8 mouse cellular contexts compared by ENCODE assay signal in genomic region chr1:133382008-133382407, GRCm38 (mm10). TPM values are rescaled to one million over a fixed set of nuclear protein-coding genes. Genes with fewer than 3 reads are reported as not detected.
DNase-seq lines count a peak whose midpoint lies in the region; ATAC-seq and TF ChIP-seq lines count a peak whose summit lies in the region.

No protein-coding gene starts in this region.

- no peaks in the 10 kb centered on the region for H3K36me3 ChIP-seq in ES-Bruce4 (ENCODE audit: control insufficient read depth, insufficient read depth, low read length, poor library complexity, severe bottlenecking)
- peaks cover 43% of the 10 kb centered on the region for H3K36me3 ChIP-seq in embryonic facial prominence, embryonic 10.5 days (replicated peaks)
- no peaks in the 10 kb centered on the region for H3K36me3 ChIP-seq in hindbrain, embryonic 16.5 days (ENCODE audit: control insufficient read depth, insufficient read depth, low read length)
- H3K36me3 ChIP-seq in lung, embryonic 14.5 days (ENCODE audit: insufficient read depth): peaks cover 18% of the 10 kb centered on the region; the same call in 1 of the 2 replicates

- TF ChIP-seq EP300 in ES-Bruce4 (IDR thresholded peaks at IDR 0.05; ENCODE audit: insufficient read depth, low read depth, low read length): no peak

- TF ChIP-seq POLR2A in ES-Bruce4 (IDR thresholded peaks at IDR 0.05; ENCODE audit: insufficient read depth, low read length): no peak

- ATAC-seq in frontal cortex, adult (ENCODE audit: low TSS enrichment): peak; percentile 56; the same call in 1 of the 2 replicates
- peak; percentile 41 for ATAC-seq in hindbrain, embryonic 16.5 days
- ATAC-seq in lung, embryonic 14.5 days (ENCODE audit: insufficient read depth): peak; percentile 26

- H3K4me1 ChIP-seq in ES-Bruce4 (ENCODE audit: control insufficient read depth, insufficient read depth, low read length): peaks cover 12% of the 10 kb centered on the region
- H3K4me1 ChIP-seq in embryonic facial prominence, embryonic 10.5 days: peaks cover 44% of the 10 kb centered on the region
- H3K4me1 ChIP-seq in hindbrain, embryonic 16.5 days (ENCODE audit: control insufficient read depth, insufficient read depth, low read depth, low read length): peaks cover 12% of the 10 kb centered on the region
- no peaks in the 10 kb centered on the region for H3K4me1 ChIP-seq in lung, embryonic 14.5 days (ENCODE audit: insufficient read depth)

- peak; percentile 97 for TF ChIP-seq CTCF in ES-Bruce4 (IDR thresholded peaks at IDR 0.05; ENCODE audit: low read depth, low read length)
- TF ChIP-seq CTCF in lung, embryonic 14.5 days (IDR thresholded peaks at IDR 0.05; ENCODE audit: low read depth): peak; percentile 99

- H3K27me3 ChIP-seq in ES-Bruce4 (ENCODE audit: control insufficient read depth, insufficient read depth, low read length, poor library complexity, severe bottlenecking): no peaks in the 10 kb centered on the region
- H3K27me3 ChIP-seq in embryonic facial prominence, embryonic 10.5 days (replicated peaks; ENCODE audit: low read depth, poor library complexity, severe bottlenecking): no peaks in the 10 kb centered on the region
- no peaks in the 10 kb centered on the region for H3K27me3 ChIP-seq in hindbrain, embryonic 16.5 days (replicated peaks; ENCODE audit: control insufficient read depth, insufficient read depth, low read length)
- H3K27me3 ChIP-seq in lung, embryonic 14.5 days (ENCODE audit: insufficient read depth, low read length): no peaks in the 10 kb centered on the region

- 9% methylated on average over 9 of the region's 9 CpGs for WGBS in embryonic facial prominence, embryonic 10.5 days
- WGBS in hindbrain, embryonic 16.5 days: 7% methylated on average over 9 of the region's 9 CpGs
- 6% methylated on average over 9 of the region's 9 CpGs for WGBS in lung, embryonic 14.5 days

- no peak overlapping the region for H3K4me2 ChIP-seq in hindbrain, embryonic 16.5 days (ENCODE audit: low read length)
- H3K4me2 ChIP-seq in lung, embryonic 14.5 days: no peak overlapping the region

- no peak overlapping the region for H3K9ac ChIP-seq in ES-Bruce4 (ENCODE audit: low read depth, poor library complexity, severe bottlenecking)
- no peak overlapping the region; the same call in 1 of the 2 replicates for H3K9ac ChIP-seq in hindbrain, embryonic 16.5 days (ENCODE audit: low read depth, low read length)
- H3K9ac ChIP-seq in lung, embryonic 14.5 days: no peak overlapping the region

- DNase-seq in frontal cortex, adult 2 months (ENCODE audit: extremely low spot score in 1 of 2, low spot score in 1 of 2): no peak
- peak; percentile 88 for DNase-seq in embryonic facial prominence, embryonic 10.5 days (ENCODE audit: low spot score)
- DNase-seq in lung, embryonic 14.5 days: peak; percentile 95
- peak; percentile 90 for DNase-seq in retina, postnatal 1 day
- DNase-seq in spleen, postnatal 14 days (ENCODE audit: low spot score in 2 of 2): no peak

- H3K9me3 ChIP-seq in ES-Bruce4 (replicated peaks; ENCODE audit: control insufficient read depth, insufficient read depth, low read length, poor library complexity, severe bottlenecking): no peaks in the 10 kb centered on the region
- H3K9me3 ChIP-seq in embryonic facial prominence, embryonic 10.5 days: no peaks in the 10 kb centered on the region
- H3K9me3 ChIP-seq in hindbrain, embryonic 16.5 days (ENCODE audit: control insufficient read depth, low read length): no peaks in the 10 kb centered on the region
- H3K9me3 ChIP-seq in lung, embryonic 14.5 days (ENCODE audit: low read depth, low read length): no peaks in the 10 kb centered on the region

- H3K4me3 ChIP-seq in ES-Bruce4 (ENCODE audit: low read depth, low read length): no peak overlapping the region
- no peak overlapping the region for H3K4me3 ChIP-seq in embryonic facial prominence, embryonic 10.5 days
- H3K4me3 ChIP-seq in hindbrain, embryonic 16.5 days (ENCODE audit: low read length): no peak overlapping the region
- H3K4me3 ChIP-seq in lung, embryonic 14.5 days (ENCODE audit: low read depth, low read length): no peak overlapping the region

- no peak overlapping the region for H3K27ac ChIP-seq in ES-Bruce4 (ENCODE audit: insufficient read depth, low read length)
- peak overlapping the region; percentile 76 for H3K27ac ChIP-seq in embryonic facial prominence, embryonic 10.5 days (replicated peaks)
- no peak overlapping the region for H3K27ac ChIP-seq in hindbrain, embryonic 16.5 days (ENCODE audit: low read depth, low read length)
- H3K27ac ChIP-seq in lung, embryonic 14.5 days (ENCODE audit: low read depth): no peak overlapping the region

RNA-seq across cellular contexts. Expression of gene Etnk2, which starts 18.6 kb away (rescaled TPM):
- 7.8 and 8.6 TPM in 2 replicates for polyA plus RNA-seq in frontal cortex, adult 2 months (2012; rRNA removed)
- 3.3 and 3.4 TPM in 2 replicates for polyA plus RNA-seq in ES-Bruce4 (2011; ENCODE audit: insufficient read depth, insufficient read length, low read depth, missing spikeins)
- 2.6 and 3.3 TPM in 2 replicates for polyA plus RNA-seq in embryonic facial prominence, embryonic 10.5 days (2016; fragmentation: Nextera tagmentation; extraction: Ambion mirVana)
- 25.7 and 29.5 TPM in 2 replicates for polyA plus RNA-seq in hindbrain, embryonic 16.5 days (2015; fragmentation: Nextera tagmentation; extraction: Ambion mirVana)
- 2.8 and 3.7 TPM in 2 replicates for polyA plus RNA-seq in lung, embryonic 14.5 days (2014; fragmentation: Nextera tagmentation; extraction: Ambion mirVana)

RNA-seq across cellular contexts. Expression of gene Ren1, which starts 31.7 kb away (rescaled TPM):
- polyA plus RNA-seq in frontal cortex, adult 2 months (2012; rRNA removed): 0.06 TPM in 1 of 2 replicates, not detected in the other
- polyA plus RNA-seq in ES-Bruce4 (2011; ENCODE audit: insufficient read depth, insufficient read length, low read depth, missing spikeins): not detected in 2 replicates
- polyA plus RNA-seq in embryonic facial prominence, embryonic 10.5 days (2016; fragmentation: Nextera tagmentation; extraction: Ambion mirVana): 0.13 TPM in 1 of 2 replicates, not detected in the other
- 6.6 and 7.8 TPM in 2 replicates for polyA plus RNA-seq in hindbrain, embryonic 16.5 days (2015; fragmentation: Nextera tagmentation; extraction: Ambion mirVana)
- polyA plus RNA-seq in lung, embryonic 14.5 days (2014; fragmentation: Nextera tagmentation; extraction: Ambion mirVana): 0.80 and 0.86 TPM in 2 replicates

RNA-seq across cellular contexts. Expression of gene Sox13, which starts 42.2 kb away (rescaled TPM):
- polyA plus RNA-seq in frontal cortex, adult 2 months (2012; rRNA removed): 18.1 and 19.6 TPM in 2 replicates
- polyA plus RNA-seq in ES-Bruce4 (2011; ENCODE audit: insufficient read depth, insufficient read length, low read depth, missing spikeins): 22.8 and 25.0 TPM in 2 replicates
- polyA plus RNA-seq in embryonic facial prominence, embryonic 10.5 days (2016; fragmentation: Nextera tagmentation; extraction: Ambion mirVana): 12.1 and 18.1 TPM in 2 replicates
- polyA plus RNA-seq in hindbrain, embryonic 16.5 days (2015; fragmentation: Nextera tagmentation; extraction: Ambion mirVana): 2.9 and 5.1 TPM in 2 replicates
- polyA plus RNA-seq in lung, embryonic 14.5 days (2014; fragmentation: Nextera tagmentation; extraction: Ambion mirVana): 7.8 and 9.4 TPM in 2 replicates

Comparison
In these comparisons a context has a peak if more than half of its experiments do, and no peak if none do; other contexts are left out.
1. DNase-seq: peak in embryonic facial prominence, embryonic 10.5 days (single experiment), lung, embryonic 14.5 days (single experiment) and retina, postnatal 1 day (single experiment); none in frontal cortex, adult 2 months (0 of 2) and spleen, postnatal 14 days (0 of 2).
2. Peak in every context shown above with its lines, with median percentiles within 50 percentile points of each other: ATAC-seq.